Mouse (Mus musculus) forebrain, postnatal 0 days (tissue): Measurements from ENCODE around the gene Abhd17c. TPM values are rescaled to one million over a fixed set of nuclear protein-coding genes. Genes with fewer than 3 reads are reported as not detected.
A peak's percentile ranks its signal among the peaks of the same experiment; 100 is the strongest.

Source experiments
- ATAC-seq: fragments of 200-750 bp; cut with Nextera tagmentation; 2 replicates; pipeline ENCODE4 v1.8.0; 2017; ENCODE audit warnings: mild to moderate bottlenecking, moderate library complexity
- DNase-seq: peaks from one replicate; pipeline ENCODE4 v3.0.0-alpha.2; 2015
- H3K27ac ChIP-seq: fragments of 300-500 bp; sonication (generic); 2 replicates; pipeline ENCODE4 v1.5.1; 2014; ENCODE audit warnings: low read depth, mild to moderate bottlenecking, antibody characterized with exemption, low read length, moderate library complexity, mixed read lengths
- H3K27me3 ChIP-seq: fragments of 300-500 bp; sonication (generic); 2 replicates; pipeline ENCODE4 v1.6.1; 2014; ENCODE audit warnings: mild to moderate bottlenecking, low read length, mixed read lengths; ENCODE audit not compliant: insufficient read depth
- H3K36me3 ChIP-seq: fragments of 300-500 bp; sonication (generic); 2 replicates; pipeline ENCODE4 v1.6.1; 2014; ENCODE audit warnings: mild to moderate bottlenecking, moderate library complexity; ENCODE audit not compliant: insufficient read depth
- H3K4me1 ChIP-seq: fragments of 300-500 bp; sonication (generic); 2 replicates; pipeline ENCODE4 v1.6.1; 2014; ENCODE audit warnings: antibody characterized with exemption; ENCODE audit not compliant: insufficient read depth
- H3K4me2 ChIP-seq: fragments of 300-500 bp; sonication (generic); 2 replicates; pipeline ENCODE4 v1.6.1; 2014; ENCODE audit warnings: low read depth, mild to moderate bottlenecking, moderate library complexity
- H3K4me3 ChIP-seq: fragments of 300-500 bp; sonication (generic); 2 replicates; pipeline ENCODE4 v1.5.1; 2014; ENCODE audit warnings: low read depth, low read length, mixed read lengths
- H3K9ac ChIP-seq: fragments of 300-500 bp; sonication (generic); 2 replicates; pipeline ENCODE4 v1.6.1; 2014; ENCODE audit warnings: mild to moderate bottlenecking
- H3K9me3 ChIP-seq: fragments of 300-500 bp; sonication (generic); 2 replicates; pipeline ENCODE4 v1.6.1; 2016; ENCODE audit warnings: low read length
- CTCF ChIP-seq: sonication (generic); IDR thresholded peaks from 2 replicates; pipeline ENCODE4 v1.5.1; 2016; ENCODE audit warnings: antibody characterized with exemption, control low read depth, low read depth
- WGBS: fragments of 180-500 bp; shearing (Covaris S2); extraction: QIAGEN DNeasy Blood & Tissue Kit; methylation state at CpG from one replicate; pipeline ENCODE4 v1.1.7; 2014; 5-methylcytosine and 5-hydroxymethylcytosine counted together
- polyA plus RNA-seq: library from polyadenylated mRNA; unstranded; fragments of >200 nt; fragmentation: Nextera tagmentation; extraction: Ambion mirVana; gene quantifications from 2 replicates; pipeline ENCODE4 v1.2.1, GENCODE M21; 2015
- total RNA-seq: library from RNA; depleted of rRNA; stranded (reverse); fragments of >200 nt; gene quantifications from 2 replicates; pipeline ENCODE4 v1.2.3, GENCODE M21; 2014

Gene Abhd17c
- total and polyA plus RNA-seq, 2 experiments from 2014 or later, result 92.9 to 102 TPM

DNA sequence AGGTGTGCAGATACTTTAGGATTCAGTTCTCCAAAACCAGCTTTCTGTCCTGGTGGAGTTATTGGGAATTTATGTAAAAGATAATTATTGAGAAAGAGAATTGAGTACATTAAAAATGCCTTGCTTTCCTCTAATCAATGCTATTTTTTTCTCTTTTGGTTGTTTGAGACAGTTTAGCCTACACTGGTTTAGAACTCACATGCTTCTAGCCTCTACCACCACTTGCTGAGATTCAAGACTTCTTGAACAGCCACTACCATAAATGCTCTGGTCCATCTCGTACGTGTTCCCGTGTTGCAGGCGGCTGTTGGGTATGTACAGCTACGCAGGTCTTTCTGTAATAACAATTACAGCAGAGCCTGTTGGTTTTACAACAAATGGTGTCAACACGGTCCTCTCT, 681 bp upstream of the Abhd17c start:
- ATAC-seq (no peak), DNase-seq (no peak)
- Histone ChIP-seq H3K9ac (peak overlapping the region; percentile 96), H3K27me3 (no peaks in the 10 kb centered on the region), H3K4me2 (peak overlapping the region; percentile 77), H3K36me3 (no peaks in the 10 kb centered on the region), H3K4me3 (peak overlapping the region; percentile 94), H3K27ac (no peak overlapping the region), H3K4me1 (peaks cover 30% of the 10 kb centered on the region), H3K9me3 (no peaks in the 10 kb centered on the region)
- TF ChIP-seq CTCF, result no peak; the same call in 1 of the 2 replicates
- 51% methylated on average over 6 of the region's 6 CpGs for WGBS

- no peak; the same call in 1 of the 2 replicates for TF ChIP-seq CTCF
- H3K4me1 ChIP-seq, result peaks cover 33% of the 10 kb centered on the region
- H3K4me2 ChIP-seq, result peak overlapping the region; percentile 77
- H3K9me3 ChIP-seq, result no peaks in the 10 kb centered on the region
- H3K9ac ChIP-seq, result peak overlapping the region; percentile 96
- DNase-seq (peak; percentile 96), ATAC-seq (peak; percentile 95)
- H3K36me3 ChIP-seq, result no peaks in the 10 kb centered on the region
- no peaks in the 10 kb centered on the region for H3K27me3 ChIP-seq
- H3K4me3 ChIP-seq, result peak overlapping the region; percentile 94
- WGBS, result 4% methylated on average over 49 of the region's 55 CpGs
- H3K27ac ChIP-seq, result peak overlapping the region; percentile 95
Observed at GRCm38 (mm10) chr7:84151960-84152334, 254 bp upstream of the Abhd17c start.

- ATAC-seq, result no peak
- 8% methylated on average over 13 of the region's 13 CpGs for WGBS
- Histone ChIP-seq H3K4me3 (peak overlapping the region; percentile 94), H3K36me3 (no peaks in the 10 kb centered on the region), H3K4me1 (peaks cover 46% of the 10 kb centered on the region), H3K9ac (peak overlapping the region; percentile 96), H3K27ac (no peak overlapping the region; the same call in 1 of the 2 replicates), H3K4me2 (peak overlapping the region; percentile 77), H3K27me3 (no peaks in the 10 kb centered on the region), H3K9me3 (no peaks in the 10 kb centered on the region)
- no peak for TF ChIP-seq CTCF
- DNase-seq, result no peak
Observed at GRCm38 (mm10) chr7:84150361-84151000, 1.2 kb downstream of the Abhd17c start.

DNA sequence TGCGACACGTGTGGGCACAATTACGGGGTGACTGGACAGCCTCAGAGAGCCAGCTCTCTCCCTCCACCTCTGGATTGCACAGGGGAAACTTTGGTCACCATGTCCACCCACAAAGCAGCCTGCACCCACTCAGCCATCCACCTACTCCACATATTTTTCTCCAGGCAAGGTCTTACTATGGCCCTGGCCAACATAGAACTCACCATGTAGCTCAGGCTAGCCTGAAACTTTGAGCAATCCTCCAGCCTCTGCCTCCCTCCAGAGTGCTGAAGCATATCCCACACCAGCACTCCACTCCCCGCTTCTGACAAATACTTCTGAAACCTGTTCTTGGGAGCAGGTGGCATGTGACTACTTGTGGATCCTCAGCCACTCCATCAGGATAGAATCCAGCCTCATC, 1.9 kb downstream of the Abhd17c start:
- DNase-seq (no peak), ATAC-seq (no peak)
- H3K27me3 ChIP-seq, result no peaks in the 10 kb centered on the region
- peak overlapping the region; percentile 77 for H3K4me2 ChIP-seq
- H3K9ac ChIP-seq, result no peak overlapping the region
- H3K4me1 ChIP-seq, result peaks cover 46% of the 10 kb centered on the region
- no peak overlapping the region for H3K27ac ChIP-seq
- H3K36me3 ChIP-seq, result no peaks in the 10 kb centered on the region
- no peak for TF ChIP-seq CTCF
- no peaks in the 10 kb centered on the region for H3K9me3 ChIP-seq
- WGBS, result 55% methylated on average over 4 of the region's 4 CpGs
- peak overlapping the region; percentile 94 for H3K4me3 ChIP-seq

DNA sequence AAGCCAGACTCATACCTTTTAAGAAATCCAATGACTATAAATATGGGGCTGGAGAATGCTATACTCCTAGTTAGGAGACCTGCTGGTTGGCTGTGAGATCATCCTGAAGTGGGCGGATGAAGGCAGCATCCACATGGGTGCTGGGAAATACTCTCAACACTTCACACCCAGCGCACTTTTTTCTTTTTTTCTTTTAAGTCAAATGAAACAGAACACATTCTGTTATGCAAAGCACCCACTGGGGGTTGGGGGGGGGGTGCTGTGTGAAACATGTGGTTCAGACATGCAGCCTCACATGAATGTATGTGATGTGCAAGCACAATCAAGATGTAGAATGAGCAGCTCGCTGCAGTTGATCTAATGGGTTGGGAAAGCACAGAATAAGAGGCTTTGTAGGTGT, 2.8 kb downstream of the Abhd17c start:
- no peak for ATAC-seq
- WGBS, result 77% methylated on average over 3 of the region's 3 CpGs
- Histone ChIP-seq H3K27me3 (no peaks in the 10 kb centered on the region), H3K9ac (no peak overlapping the region), H3K4me2 (peak overlapping the region; percentile 77), H3K4me1 (peaks cover 46% of the 10 kb centered on the region), H3K4me3 (no peak overlapping the region), H3K36me3 (no peaks in the 10 kb centered on the region), H3K9me3 (no peaks in the 10 kb centered on the region), H3K27ac (no peak overlapping the region)
- no peak for DNase-seq
- no peak for TF ChIP-seq CTCF

DNA sequence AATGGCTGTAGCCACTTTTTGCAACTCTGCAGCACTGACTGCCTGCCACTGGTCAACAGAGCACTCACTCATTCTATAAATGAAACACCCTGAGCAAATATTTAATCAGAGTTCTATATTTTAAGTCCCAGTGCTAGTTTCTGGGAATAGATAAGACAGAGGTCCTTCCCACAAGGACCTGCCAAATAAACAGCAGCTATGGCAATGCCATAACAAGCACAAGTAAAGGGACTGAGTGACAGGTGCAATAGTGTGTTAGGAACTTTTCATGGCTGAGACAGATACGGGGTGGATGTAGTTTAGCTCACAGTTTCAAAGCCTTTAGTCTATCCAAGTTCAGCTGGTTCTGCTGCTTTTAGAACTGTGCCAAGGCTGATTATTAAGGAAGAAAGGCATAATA, 3.9 kb downstream of the Abhd17c start:
- no peak for TF ChIP-seq CTCF
- H3K27me3 ChIP-seq, result no peaks in the 10 kb centered on the region
- H3K9ac ChIP-seq, result no peak overlapping the region
- no peak overlapping the region for H3K4me3 ChIP-seq
- 71% methylated on average over 1 of the region's 1 CpGs for WGBS
- ATAC-seq (no peak), DNase-seq (no peak)
- H3K36me3 ChIP-seq, result no peaks in the 10 kb centered on the region
- peaks cover 46% of the 10 kb centered on the region for H3K4me1 ChIP-seq
- H3K27ac ChIP-seq, result no peak overlapping the region
- H3K4me2 ChIP-seq, result no peak overlapping the region
- H3K9me3 ChIP-seq, result no peaks in the 10 kb centered on the region

- no peak for ATAC-seq
- Histone ChIP-seq H3K36me3 (no peaks in the 10 kb centered on the region), H3K27me3 (no peaks in the 10 kb centered on the region), H3K4me3 (no peak overlapping the region), H3K27ac (no peak overlapping the region), H3K4me2 (no peak overlapping the region), H3K4me1 (peaks cover 45% of the 10 kb centered on the region), H3K9ac (no peak overlapping the region), H3K9me3 (no peaks in the 10 kb centered on the region)
- no peak for TF ChIP-seq CTCF
- WGBS, result 61% methylated on average over 2 of the region's 2 CpGs
- DNase-seq, result no peak
Observed at GRCm38 (mm10) chr7:84145633-84146032, 6.1 kb downstream of the Abhd17c start.
